Mouse (Mus musculus) embryonic fibroblast, embryonic 13.5 days (primary cell): ENCODE results near the gene Dppa5a. TPM values are rescaled to one million over a fixed set of nuclear protein-coding genes. Genes with fewer than 3 reads are reported as not detected.
A peak's percentile ranks its signal among the peaks of the same experiment; 100 is the strongest.
"Not testable (repeated sequence)": the region's sequence is repeated elsewhere in the genome, so short reads cannot be mapped to it uniquely, and the experiment has no call there.

ENCODE experiments used
- H3K27ac ChIP-seq: 2 replicates; pipeline ENCODE4 v1.5.1; 2012; ENCODE audit warnings: low read length, control low read depth, inconsistent platforms; ENCODE audit not compliant: insufficient read depth
- H3K4me1 ChIP-seq: 2 replicates; pipeline ENCODE4 v1.6.1; 2011; ENCODE audit warnings: low read length; ENCODE audit not compliant: control insufficient read depth, insufficient read depth
- H3K4me3 ChIP-seq: 2 replicates; pipeline ENCODE4 v1.5.1; 2011; ENCODE audit warnings: mild to moderate bottlenecking, control low read depth, low read length; ENCODE audit not compliant: insufficient read depth
- CTCF ChIP-seq: IDR thresholded peaks from 2 replicates; pipeline ENCODE4 v1.5.1; 2011; ENCODE audit warnings: mild to moderate bottlenecking, control low read depth, low read length, moderate library complexity, borderline replicate concordance; ENCODE audit not compliant: insufficient read depth
- POLR2A ChIP-seq: IDR thresholded peaks from 2 replicates; pipeline ENCODE4 v1.6.1; 2011; ENCODE audit warnings: low read depth, mild to moderate bottlenecking, control low read depth, low read length, moderate library complexity
- polyA plus RNA-seq: library from polyadenylated mRNA; stranded (reverse); fragments of >200 nt; gene quantifications from 2 replicates; pipeline ENCODE4 v1.2.4, GENCODE M21; 2011; ENCODE audit warnings: low read depth; ENCODE audit not compliant: missing spikeins, insufficient read length

Gene Dppa5a
- not detected in 2 replicates for polyA plus RNA-seq

DNA sequence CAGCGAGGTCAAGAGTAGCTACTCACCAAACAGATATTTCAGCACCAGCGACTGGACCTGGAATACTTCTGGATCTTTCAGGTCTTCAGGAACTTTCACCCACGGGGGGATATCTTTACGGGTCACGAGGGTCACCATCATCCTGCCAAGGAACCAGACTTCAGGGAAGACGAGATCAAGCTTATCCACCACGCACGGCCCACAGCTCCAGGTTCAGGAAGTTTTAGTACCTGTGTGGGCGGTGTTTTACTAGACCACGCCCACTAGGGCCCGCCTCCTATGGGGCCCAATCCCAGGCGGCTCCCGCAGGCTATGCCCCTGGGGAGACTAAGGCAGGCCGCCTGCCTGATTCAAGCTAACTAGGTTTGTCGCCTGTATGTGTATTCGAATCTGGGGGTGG lies at the start of gene Dppa5a:
Gene Dppa5a (minus strand): TSS at position 219 of the 400 bp plus-strand sequence.
- H3K4me1 ChIP-seq, H3K27ac ChIP-seq, H3K4me3 ChIP-seq: not testable (repeated sequence)

DNA sequence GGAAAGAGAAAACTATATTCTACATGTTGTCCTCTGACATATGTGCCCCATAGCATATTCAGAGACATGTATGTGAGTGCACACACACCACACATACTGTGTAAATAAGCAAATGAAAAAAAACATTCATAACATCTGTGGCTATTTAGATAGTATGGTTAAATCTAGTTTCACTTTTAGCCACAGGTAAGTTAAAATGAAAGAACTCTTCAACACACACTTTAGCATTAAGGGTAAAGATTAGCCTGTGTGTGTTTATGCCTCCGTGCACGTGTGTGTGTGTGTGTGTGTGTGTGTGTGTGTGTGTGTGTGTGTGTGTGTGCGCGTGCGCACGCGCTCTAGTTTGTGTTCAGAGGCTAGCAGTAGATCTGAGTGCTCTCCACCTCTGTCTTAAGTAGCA lies 33.6 kb upstream of the Dppa5a start:
- H3K4me3 ChIP-seq = no peak overlapping the region
- no peak overlapping the region for H3K27ac ChIP-seq
- no peaks in the 10 kb centered on the region for H3K4me1 ChIP-seq
- no peak for TF ChIP-seq CTCF
- TF ChIP-seq POLR2A = no peak

DNA sequence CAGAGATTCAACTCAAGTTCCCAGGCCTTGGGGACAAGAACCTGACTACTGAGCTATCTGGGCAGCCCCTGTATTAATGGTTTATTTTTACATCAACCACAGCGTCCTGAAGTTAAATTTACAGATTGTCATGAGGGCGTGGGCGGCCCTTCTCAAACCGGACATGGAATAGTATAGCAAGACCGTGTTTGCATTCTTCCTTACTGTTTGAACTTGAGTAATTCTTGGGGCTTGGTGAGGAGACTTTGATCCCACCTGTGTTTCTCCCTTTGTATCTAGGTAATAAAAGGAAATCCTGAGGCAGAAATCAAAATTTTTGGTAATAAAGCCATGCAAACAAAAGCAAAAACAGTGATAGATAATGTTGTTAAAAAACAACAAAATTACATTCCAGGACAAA lies 32.6 kb upstream of the Dppa5a start:
- H3K4me1 ChIP-seq = no peaks in the 10 kb centered on the region
- no peak for TF ChIP-seq CTCF
- TF ChIP-seq POLR2A = no peak
- H3K4me3 ChIP-seq = no peak overlapping the region
- no peak overlapping the region for H3K27ac ChIP-seq

DNA sequence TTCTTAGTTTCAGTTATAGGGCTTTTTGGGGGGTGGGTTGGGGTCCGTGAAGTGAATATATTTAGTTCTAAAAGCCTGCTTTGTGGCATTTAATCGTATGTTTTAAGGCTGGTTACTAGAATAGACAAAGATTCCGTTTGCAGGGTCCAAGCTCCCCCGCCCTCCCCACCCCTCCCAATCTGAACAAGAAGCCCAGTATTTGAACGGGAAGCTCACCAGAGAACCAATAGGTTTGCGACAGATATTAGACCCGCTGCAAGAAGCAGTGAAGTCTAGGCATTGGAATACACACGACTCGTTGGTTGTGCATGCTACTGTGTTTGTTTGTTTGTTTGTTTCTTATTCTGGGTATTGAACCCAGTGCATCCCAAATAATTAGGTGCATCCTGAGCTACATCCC lies 28.5 kb upstream of the Dppa5a start:
- Histone ChIP-seq H3K27ac (no peak overlapping the region), H3K4me3 (no peak overlapping the region), H3K4me1 (no peaks in the 10 kb centered on the region)
- TF ChIP-seq POLR2A = no peak
- TF ChIP-seq CTCF = no peak

DNA sequence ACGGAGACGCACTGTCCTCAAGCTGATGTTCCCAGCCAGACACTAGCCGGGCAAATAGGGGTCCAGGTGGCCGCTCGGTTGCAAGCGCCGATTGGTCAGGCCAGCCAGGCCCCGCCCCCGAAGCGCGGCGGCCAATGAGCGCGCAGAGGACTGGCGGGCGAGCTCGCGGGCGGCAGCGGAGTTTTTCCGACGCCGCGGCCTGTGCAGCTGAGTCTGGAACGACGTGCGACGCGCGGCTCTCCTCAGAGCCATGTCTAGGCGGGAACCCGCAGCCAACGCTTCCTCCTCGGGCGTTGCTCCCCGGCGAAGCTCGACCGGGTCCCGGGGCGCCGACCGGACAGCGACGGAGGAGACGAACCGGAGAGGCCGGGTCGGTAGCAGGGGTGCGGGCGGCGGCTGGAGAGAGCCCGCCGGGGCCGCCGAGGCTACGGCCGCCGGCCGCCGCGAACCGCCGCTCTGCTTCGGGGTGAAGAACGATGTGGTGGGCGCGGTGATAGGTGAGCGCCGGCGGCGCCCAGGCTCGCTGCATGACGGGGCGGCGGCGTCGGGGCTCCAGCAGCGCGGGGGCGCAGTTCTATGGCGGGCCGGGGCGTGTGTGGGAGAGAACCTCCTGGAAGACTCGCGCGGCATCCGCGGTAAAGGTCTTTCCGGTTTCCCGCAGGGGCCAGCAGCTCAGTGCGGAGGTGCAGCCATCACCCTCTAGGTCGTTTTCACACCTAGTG lies 27.8 kb upstream of the Dppa5a start, which contains the start of gene Ddx43:
Gene Ddx43 (plus strand): TSS at position 148 of the 722 bp plus-strand sequence.
- H3K4me3 ChIP-seq = peak within 1 kb of the TSS; percentile 7; the same call in 1 of the 2 replicates
- TF ChIP-seq CTCF = no peak
- TF ChIP-seq POLR2A = no peak
- no peak within 1 kb of the TSS for H3K27ac ChIP-seq
- no peaks in the 10 kb centered on the region for H3K4me1 ChIP-seq

DNA sequence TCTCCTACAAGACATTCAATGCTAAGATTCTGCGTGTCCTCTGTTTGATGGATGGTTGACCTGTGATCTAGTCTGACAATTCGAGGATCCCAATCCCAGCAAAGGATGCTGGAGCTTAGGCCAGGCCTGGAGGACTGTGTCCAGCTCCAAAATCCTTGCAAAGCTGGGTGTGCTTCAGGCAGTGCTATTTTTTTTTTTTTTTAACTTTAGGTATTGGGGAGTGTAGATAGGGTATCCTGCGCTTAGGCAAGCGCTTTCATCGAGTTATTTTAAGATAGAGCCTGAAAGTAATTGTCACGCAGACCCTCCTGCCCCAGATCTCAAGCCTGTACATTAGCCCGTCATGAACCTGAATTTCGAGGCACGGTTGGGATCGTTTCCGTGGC lies 27.3 kb upstream of the Dppa5a start:
- Histone ChIP-seq H3K27ac (no peak overlapping the region), H3K4me1 (no peaks in the 10 kb centered on the region), H3K4me3 (no peak overlapping the region)
- TF ChIP-seq POLR2A = no peak
- no peak for TF ChIP-seq CTCF

DNA sequence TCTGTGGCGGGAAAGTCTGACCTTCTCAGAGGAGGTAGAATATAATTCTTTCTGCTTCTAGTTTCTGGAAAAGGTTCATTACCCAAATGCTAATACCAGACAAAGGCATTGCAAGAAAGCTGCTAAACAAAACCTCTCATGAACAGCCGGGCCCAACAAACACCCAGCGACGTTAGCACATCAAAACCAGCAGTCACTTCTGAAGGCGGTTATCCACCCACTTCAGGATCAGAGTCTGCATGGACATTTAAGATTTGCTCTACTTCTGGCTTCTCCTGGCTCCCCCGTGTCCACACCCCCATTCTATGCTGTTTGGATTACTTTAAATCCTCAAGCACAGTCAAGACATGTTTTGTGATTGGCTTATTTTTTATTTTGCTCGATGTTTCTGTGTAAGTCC lies 26.6 kb upstream of the Dppa5a start:
- H3K27ac ChIP-seq = no peak overlapping the region
- TF ChIP-seq POLR2A (no peak), CTCF (no peak)
- no peaks in the 10 kb centered on the region for H3K4me1 ChIP-seq
- H3K4me3 ChIP-seq = no peak overlapping the region

DNA sequence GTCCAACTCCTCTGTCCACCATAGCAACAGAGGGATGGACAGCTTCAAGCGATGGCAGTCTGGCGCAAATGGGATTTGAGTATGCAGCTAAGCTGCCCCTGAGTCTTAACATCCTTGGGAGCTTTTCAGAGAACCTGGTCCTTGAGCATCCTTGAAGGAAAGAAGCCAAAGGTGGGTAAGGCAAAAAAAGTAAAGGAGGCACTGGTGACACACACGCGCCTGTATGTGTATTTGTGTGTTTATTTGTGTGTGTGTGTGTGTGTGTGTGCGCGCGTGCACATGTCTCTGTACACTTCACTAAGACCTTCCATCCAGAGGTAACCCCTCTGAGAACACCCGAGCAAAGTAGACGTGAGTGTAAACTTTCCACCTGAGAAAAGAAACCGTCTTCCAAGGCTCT lies 25.8 kb upstream of the Dppa5a start:
- TF ChIP-seq POLR2A (no peak), CTCF (no peak)
- Histone ChIP-seq H3K4me1 (no peaks in the 10 kb centered on the region), H3K27ac (no peak overlapping the region), H3K4me3 (no peak overlapping the region)

DNA sequence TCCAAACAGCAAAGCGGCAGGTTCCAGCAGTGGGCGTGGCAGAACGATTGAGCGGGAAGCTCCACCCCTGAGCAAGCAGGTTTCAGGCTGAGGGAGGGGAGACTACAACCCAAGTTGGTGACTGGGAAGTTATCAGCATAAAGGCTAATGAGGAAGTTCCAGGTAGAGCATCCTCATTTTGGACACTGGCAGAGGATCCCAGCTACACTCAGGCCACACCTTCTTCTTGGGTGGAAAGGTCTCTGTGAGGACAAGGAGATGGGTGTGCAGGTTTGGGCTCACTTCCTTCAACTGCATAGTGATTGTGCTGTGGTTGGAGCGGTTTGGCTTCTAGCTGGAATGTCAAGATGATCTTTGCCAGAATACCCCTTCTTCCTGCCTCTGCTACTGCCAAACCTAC lies 22.0 kb upstream of the Dppa5a start:
- H3K27ac ChIP-seq = no peak overlapping the region
- no peak overlapping the region for H3K4me3 ChIP-seq
- H3K4me1 ChIP-seq = no peaks in the 10 kb centered on the region
- no peak for TF ChIP-seq POLR2A
- TF ChIP-seq CTCF = no peak

DNA sequence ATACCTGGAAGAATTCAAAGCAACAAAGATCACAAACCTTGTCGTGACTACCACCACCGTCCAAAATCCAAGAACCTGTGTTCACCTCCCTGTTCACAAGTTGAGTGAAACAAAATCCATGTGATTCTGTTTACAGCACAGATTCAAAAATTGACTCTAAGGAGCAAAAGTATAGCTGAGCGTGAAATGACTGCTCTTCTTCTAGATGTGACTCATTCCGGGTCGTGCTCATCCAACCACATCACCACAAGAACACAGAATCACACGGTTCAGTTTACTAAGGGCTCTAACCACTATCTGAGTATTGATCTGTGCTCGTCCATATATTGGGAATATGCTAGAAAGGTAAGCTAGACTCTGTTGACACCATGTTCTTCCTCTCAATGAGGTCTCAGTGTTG lies 19.0 kb upstream of the Dppa5a start:
- H3K4me1 ChIP-seq = no peaks in the 10 kb centered on the region
- no peak overlapping the region for H3K27ac ChIP-seq
- H3K4me3 ChIP-seq = no peak overlapping the region
- TF ChIP-seq POLR2A = no peak
- TF ChIP-seq CTCF = no peak

DNA sequence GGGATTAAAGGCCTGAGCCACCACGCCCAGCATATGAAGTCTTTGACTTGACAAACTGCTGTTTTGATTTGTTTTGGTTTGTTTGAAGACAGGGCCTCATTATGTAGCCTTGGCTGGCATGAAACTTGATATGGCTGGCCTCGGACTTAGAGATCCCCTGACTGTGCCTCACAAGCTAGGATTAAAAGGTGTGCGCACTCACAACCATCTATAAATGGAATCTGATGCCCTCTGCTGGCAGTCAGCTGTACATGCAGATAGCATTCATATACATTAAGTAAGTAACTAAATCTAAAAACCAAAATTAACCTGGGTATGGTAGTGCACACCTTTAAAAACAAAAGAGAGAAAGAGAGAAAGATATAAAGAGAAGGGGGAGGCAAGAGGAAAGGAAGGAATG lies 17.9 kb upstream of the Dppa5a start:
- no peak for TF ChIP-seq POLR2A
- TF ChIP-seq CTCF = no peak
- no peak overlapping the region for H3K27ac ChIP-seq
- H3K4me1 ChIP-seq = no peaks in the 10 kb centered on the region
- H3K4me3 ChIP-seq = no peak overlapping the region
